Mouse (Mus musculus): ENCODE data around the gene Matn3. TPM values are rescaled to one million over a fixed set of nuclear protein-coding genes. Genes with fewer than 3 reads are reported as not detected.

Matn3 gene
- polyA plus RNA-seq, 1 experiment = 0.04 TPM

DNA sequence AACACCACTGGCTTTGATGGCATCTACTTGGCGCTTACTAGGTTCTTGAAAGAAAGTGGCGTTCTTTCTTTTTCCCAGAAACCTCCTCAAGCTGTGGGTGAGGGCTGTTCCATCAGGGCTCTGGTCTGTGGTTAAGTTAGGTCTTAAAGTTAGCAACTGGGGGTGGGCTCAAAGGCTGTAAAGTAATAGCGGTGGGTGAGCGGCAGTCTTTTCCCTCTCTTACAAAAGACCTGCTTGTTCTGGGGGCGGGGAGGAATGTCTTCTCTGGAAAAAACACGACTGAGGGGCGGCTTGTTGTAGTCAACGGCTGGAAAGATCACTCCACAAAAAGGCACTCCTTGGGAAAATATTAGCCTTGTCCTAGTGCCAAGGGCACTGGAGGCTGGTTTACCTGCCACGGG lies 6.4 kb downstream of the Matn3 start:
- Histone ChIP-seq H3K27ac (ENCODE audit: insufficient read depth, low read length) (no peak overlapping the region), H3K27me3 (ENCODE audit: control insufficient read depth, insufficient read depth, low read length) (no peaks in the 10 kb centered on the region), H3K4me1 (ENCODE audit: control insufficient read depth, insufficient read depth, insufficient read length) (no peaks in the 10 kb centered on the region), H3K36me3 (ENCODE audit: control insufficient read depth, insufficient read depth, low read length) (no peaks in the 10 kb centered on the region), H3K4me3 (ENCODE audit: extremely low read depth, insufficient read depth, insufficient read length) (no peak overlapping the region)
- 89% methylated on average over 9 of the region's 9 CpGs for WGBS
- DNase-seq (ENCODE audit: low read depth in 1 of 2, low spot score in 2 of 2) = no peak
- TF ChIP-seq POLR2A (IDR thresholded peaks at IDR 0.05; ENCODE audit: low read depth, low read length) (no peak), CTCF (IDR thresholded peaks at IDR 0.05; ENCODE audit: extremely low read depth, insufficient read depth, insufficient read length, insufficient replicate concordance) (no peak)

DNA sequence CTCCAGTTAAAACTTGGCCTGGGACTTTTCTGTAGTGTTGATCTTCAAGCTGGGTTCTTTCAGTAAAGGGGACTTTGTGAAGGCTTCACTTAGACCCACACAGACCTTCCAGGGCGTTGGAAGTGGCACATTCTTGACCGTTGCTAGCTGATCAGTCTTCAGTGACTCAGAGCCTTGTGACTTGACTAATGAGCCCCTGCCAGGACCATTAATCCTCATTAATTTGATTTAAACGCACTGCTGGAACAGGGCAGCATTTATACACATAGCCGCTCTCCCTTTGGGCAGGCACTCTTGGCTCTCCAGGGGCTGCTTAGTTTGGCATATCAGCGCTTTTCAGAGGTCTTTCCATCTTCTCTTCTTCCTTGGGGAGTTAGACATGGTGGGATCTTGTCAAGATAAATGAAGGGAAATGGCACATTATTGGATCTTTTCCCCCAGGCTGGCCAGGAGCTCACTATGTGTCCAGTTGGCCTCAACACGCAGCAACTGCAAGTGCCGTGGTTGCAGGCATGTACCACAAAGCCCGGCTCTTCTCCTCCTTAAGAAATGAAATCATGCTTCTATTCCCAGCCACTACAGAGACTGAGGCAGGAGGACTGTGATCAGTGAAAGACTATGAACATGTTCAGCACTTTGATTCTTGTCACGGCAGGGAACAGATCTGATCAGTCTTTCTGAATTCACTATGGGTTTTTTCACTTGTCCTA lies 14.0 kb downstream of the Matn3 start:
- WGBS = 85% methylated on average over 9 of the region's 9 CpGs

DNA sequence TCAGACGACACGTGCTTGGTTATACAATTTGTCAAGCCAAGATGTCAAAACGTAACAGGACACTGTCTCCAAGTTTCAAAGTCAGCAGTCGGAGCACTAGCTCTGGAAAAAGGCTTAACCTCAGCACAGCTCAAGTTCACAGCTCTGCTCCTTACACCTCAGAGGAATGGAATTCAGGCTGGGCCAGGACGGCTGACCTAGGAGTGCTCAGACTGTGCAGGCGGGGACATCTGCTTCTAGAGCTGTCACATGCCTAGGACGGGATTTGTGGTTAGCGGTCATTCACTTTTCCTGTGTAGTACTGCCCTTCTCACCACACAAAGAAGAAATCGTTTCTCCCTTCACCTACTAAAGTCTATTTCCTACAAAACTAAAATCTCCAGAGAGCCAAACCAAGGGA lies 22.1 kb downstream of the Matn3 start:
- DNase-seq (ENCODE audit: low read depth in 1 of 2, low spot score in 2 of 2) = no peak
- Histone ChIP-seq H3K36me3 (ENCODE audit: control insufficient read depth, insufficient read depth, low read length) (no peaks in the 10 kb centered on the region), H3K27ac (ENCODE audit: insufficient read depth, low read length) (no peak overlapping the region), H3K4me1 (ENCODE audit: control insufficient read depth, insufficient read depth, insufficient read length) (no peaks in the 10 kb centered on the region), H3K4me3 (ENCODE audit: extremely low read depth, insufficient read depth, insufficient read length) (no peak overlapping the region), H3K27me3 (ENCODE audit: control insufficient read depth, insufficient read depth, low read length) (no peaks in the 10 kb centered on the region; the same call in 1 of the 2 replicates)
- WGBS = 16% methylated on average over 9 of the region's 9 CpGs
- TF ChIP-seq CTCF (IDR thresholded peaks at IDR 0.05; ENCODE audit: extremely low read depth, insufficient read depth, insufficient read length, insufficient replicate concordance) (no peak), POLR2A (IDR thresholded peaks at IDR 0.05; ENCODE audit: low read depth, low read length) (no peak)

More for the DNA sequence above, 14.0 kb downstream of the Matn3 start:
- Histone ChIP-seq H3K27ac (ENCODE audit: insufficient read depth, low read length) (no peak overlapping the region), H3K27me3 (ENCODE audit: control insufficient read depth, insufficient read depth, low read length) (no peaks in the 10 kb centered on the region; the same call in 1 of the 2 replicates), H3K4me1 (ENCODE audit: control insufficient read depth, insufficient read depth, insufficient read length) (no peaks in the 10 kb centered on the region), H3K4me3 (ENCODE audit: extremely low read depth, insufficient read depth, insufficient read length) (no peak overlapping the region), H3K36me3 (ENCODE audit: control insufficient read depth, insufficient read depth, low read length) (no peaks in the 10 kb centered on the region)
- no peak for TF ChIP-seq CTCF (IDR thresholded peaks at IDR 0.05; ENCODE audit: extremely low read depth, insufficient read depth, insufficient read length, insufficient replicate concordance)
- no peak for DNase-seq (ENCODE audit: low read depth in 1 of 2, low spot score in 2 of 2)

DNA sequence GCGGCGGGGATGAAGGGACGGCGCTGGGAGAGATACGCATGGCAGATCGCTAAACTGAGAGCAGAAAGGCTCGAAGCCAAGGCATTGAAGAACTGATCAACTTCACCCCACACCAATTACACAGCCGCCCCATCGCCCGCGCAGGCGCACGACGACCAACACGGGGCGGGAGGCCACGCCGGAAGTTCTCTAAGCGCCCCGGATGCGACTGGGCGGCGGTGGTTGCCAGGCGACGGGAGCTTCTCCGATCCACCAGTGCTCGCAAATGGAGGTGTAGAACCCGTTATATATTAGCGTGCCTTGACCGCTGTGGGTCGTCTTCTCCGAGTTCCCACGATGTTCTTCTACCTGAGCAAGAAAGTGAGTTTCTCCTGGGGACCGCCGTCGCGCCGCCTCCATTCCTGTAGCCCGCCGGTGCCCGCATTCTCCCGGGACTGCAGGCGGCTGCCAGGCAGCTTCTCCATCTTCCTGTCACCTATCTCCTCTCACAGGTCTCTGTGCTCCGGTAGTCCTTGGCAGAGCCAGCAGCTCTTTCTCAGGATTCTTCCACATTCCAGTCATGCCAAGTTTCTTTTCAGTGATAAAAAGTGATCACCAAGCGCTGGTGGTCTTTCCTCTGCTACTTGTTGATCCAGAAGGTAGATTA lies 26.2 kb downstream of the Matn3 start, which contains the start of gene Wdr35:
TSS of gene Wdr35 (plus strand) at position 73 of the 646 bp plus-strand sequence.
- WGBS = under 1% methylated on average over 45 of the region's 45 CpGs
- DNase-seq (ENCODE audit: low read depth in 1 of 2, low spot score in 2 of 2) = peak; percentile 74 to 93
- H3K27ac ChIP-seq (ENCODE audit: insufficient read depth, low read length) = no peak within 1 kb of the TSS

DNA sequence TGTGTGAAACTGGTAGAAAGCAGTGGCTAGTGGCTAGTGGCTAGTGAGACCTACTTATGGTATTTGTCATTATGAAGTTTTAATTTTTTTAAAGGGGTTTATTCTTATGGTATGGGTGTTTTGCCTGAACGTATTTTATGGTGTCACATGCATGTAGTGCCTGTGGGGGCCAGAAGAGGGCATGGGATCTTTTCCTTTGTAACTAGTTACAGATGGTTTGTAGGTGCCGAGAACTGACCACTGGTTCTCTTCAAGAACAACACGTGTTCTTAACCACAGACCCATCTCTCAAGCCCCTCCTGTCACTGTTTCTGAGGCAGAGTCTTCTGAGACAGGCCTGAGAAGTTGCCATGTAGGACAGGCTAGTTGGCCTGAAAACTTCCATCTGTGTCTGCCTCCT lies 27.3 kb downstream of the Matn3 start:
- 91% methylated on average over 3 of the region's 3 CpGs for WGBS
- no peaks in the 10 kb centered on the region for H3K4me1 ChIP-seq (ENCODE audit: control insufficient read depth, insufficient read depth, insufficient read length)
- DNase-seq (ENCODE audit: low read depth in 1 of 2, low spot score in 2 of 2) = no peak

More for the DNA sequence above, 26.2 kb downstream of the Matn3 start, which contains the start of gene Wdr35:
- peak within 1 kb of the TSS; percentile 63 for H3K4me3 ChIP-seq (ENCODE audit: extremely low read depth, insufficient read depth, insufficient read length)
- TF ChIP-seq POLR2A (IDR thresholded peaks at IDR 0.05; ENCODE audit: low read depth, low read length) (no peak; the same call in 1 of the 2 replicates), CTCF (IDR thresholded peaks at IDR 0.05; ENCODE audit: extremely low read depth, insufficient read depth, insufficient read length, insufficient replicate concordance) (no peak)
- no peaks in the 10 kb centered on the region for H3K4me1 ChIP-seq (ENCODE audit: control insufficient read depth, insufficient read depth, insufficient read length)
- no peaks in the 10 kb centered on the region; the same call in 1 of the 2 replicates for H3K27me3 ChIP-seq (ENCODE audit: control insufficient read depth, insufficient read depth, low read length)
- no peaks in the 10 kb centered on the region for H3K36me3 ChIP-seq (ENCODE audit: control insufficient read depth, insufficient read depth, low read length)

DNA sequence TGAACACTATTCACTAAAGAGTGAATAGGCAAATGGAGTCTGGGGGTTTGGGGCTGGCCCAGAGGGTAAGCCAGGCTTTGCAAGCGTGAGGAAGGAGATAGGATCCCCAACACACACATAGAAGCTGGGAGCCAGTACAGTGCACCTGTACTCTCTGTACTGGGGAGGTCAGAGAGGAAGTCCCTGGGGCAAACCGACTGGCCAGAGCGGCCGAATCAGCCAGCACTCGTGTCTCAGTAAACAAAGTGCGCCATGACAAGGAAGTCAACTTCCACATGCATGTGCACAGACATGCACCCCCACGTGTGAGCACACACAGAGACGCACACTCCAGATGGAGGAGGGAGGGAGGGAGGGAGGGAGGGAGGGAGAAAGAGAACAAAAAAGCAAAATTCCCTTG lies 45.5 kb downstream of the Matn3 start:
- no peak overlapping the region for H3K27ac ChIP-seq (ENCODE audit: insufficient read depth, low read length)
- H3K27me3 ChIP-seq (ENCODE audit: control insufficient read depth, insufficient read depth, low read length) = no peaks in the 10 kb centered on the region
- DNase-seq (ENCODE audit: low read depth in 1 of 2, low spot score in 2 of 2) = no peak
- no peak overlapping the region for H3K4me3 ChIP-seq (ENCODE audit: extremely low read depth, insufficient read depth, insufficient read length)
- TF ChIP-seq CTCF (IDR thresholded peaks at IDR 0.05; ENCODE audit: extremely low read depth, insufficient read depth, insufficient read length, insufficient replicate concordance) (no peak), POLR2A (IDR thresholded peaks at IDR 0.05; ENCODE audit: low read depth, low read length) (no peak)
- no peaks in the 10 kb centered on the region; the same call in 1 of the 2 replicates for H3K4me1 ChIP-seq (ENCODE audit: control insufficient read depth, insufficient read depth, insufficient read length)
- no peaks in the 10 kb centered on the region for H3K36me3 ChIP-seq (ENCODE audit: control insufficient read depth, insufficient read depth, low read length)
- 53% methylated on average over 8 of the region's 8 CpGs for WGBS

More for the DNA sequence above, 27.3 kb downstream of the Matn3 start:
- no peaks in the 10 kb centered on the region for H3K27me3 ChIP-seq (ENCODE audit: control insufficient read depth, insufficient read depth, low read length)
- TF ChIP-seq POLR2A (IDR thresholded peaks at IDR 0.05; ENCODE audit: low read depth, low read length) (no peak), CTCF (IDR thresholded peaks at IDR 0.05; ENCODE audit: extremely low read depth, insufficient read depth, insufficient read length, insufficient replicate concordance) (no peak)
- H3K4me3 ChIP-seq (ENCODE audit: extremely low read depth, insufficient read depth, insufficient read length) = no peak overlapping the region
- no peak overlapping the region for H3K27ac ChIP-seq (ENCODE audit: insufficient read depth, low read length)
- H3K36me3 ChIP-seq (ENCODE audit: control insufficient read depth, insufficient read depth, low read length) = no peaks in the 10 kb centered on the region

Measured in spleen, adult 2 months (tissue).